Mouse (Mus musculus): Measurements from ENCODE around the gene Lbhd2. TPM values are rescaled to one million over a fixed set of nuclear protein-coding genes. Genes with fewer than 3 reads are reported as not detected.

The Lbhd2 gene
- total and polyA plus RNA-seq, 3 experiments = not detected

DNA sequence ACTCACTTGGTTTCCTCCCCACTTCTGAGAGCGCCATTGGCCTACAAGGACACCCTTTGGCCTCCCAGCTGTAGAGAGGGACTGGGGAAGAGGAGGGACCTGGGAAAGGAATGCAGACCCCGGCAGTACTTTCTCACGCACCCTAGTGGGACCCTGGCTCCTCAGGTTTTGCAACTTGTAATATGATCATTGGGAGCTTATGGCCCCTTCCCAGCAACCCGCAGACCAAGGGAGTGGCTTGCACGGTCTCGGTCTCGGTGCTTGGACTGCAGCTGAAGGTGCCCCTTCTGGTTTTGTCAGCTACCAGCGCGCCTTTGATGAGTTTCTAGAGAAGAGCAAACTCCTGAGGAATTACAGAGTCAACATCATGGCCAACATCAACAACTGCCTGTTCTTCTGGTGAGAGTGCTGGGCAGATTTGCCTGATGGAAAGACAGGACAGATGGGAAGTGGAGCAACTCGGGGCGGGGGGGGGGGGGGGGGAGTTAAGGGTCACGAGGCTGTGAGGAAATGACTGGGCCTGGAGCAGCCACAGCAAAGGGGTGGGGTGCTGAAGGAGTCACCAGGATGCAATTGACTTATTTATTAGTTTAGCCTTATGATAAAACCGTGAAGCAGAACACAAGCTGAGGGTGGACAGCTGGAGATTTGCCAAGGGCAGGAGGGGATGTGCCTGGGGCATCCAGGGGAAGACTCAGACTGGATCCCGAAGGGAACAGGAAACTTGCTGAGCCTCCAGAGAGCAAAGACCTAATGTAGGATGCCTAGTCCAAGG, 42.5 kb downstream of the Lbhd2 start:
- peaks cover 59% of the 10 kb centered on the region for H3K27me3 ChIP-seq (replicated peaks)
- no peak for TF ChIP-seq ZC3H11A (IDR thresholded peaks at IDR 0.05; ENCODE audit: low read depth, low read length)
- TF ChIP-seq JUN (IDR thresholded peaks at IDR 0.05; ENCODE audit: insufficient read depth, low read depth, low read length) = no peak
- TF ChIP-seq POLR2A (IDR thresholded peaks at IDR 0.05; ENCODE audit: low read depth, low read length) = no peak
- TF ChIP-seq TCF12 (IDR thresholded peaks at IDR 0.05; ENCODE audit: low read depth, low read length) = no peak
- no peak for TF ChIP-seq ZMIZ1 (IDR thresholded peaks at IDR 0.05; ENCODE audit: low read depth, low read length)
- TF ChIP-seq ETS1 (conservative IDR thresholded peaks at IDR 0.05; ENCODE audit: low read depth, low read length) = no peak
- TF ChIP-seq ZNF384 (IDR thresholded peaks at IDR 0.05; ENCODE audit: low read depth, low read length) = no peak
- no peak for TF ChIP-seq ELF1 (IDR thresholded peaks at IDR 0.05; ENCODE audit: low read depth, low read length)
- TF ChIP-seq MYC (IDR thresholded peaks at IDR 0.05; ENCODE audit: low read depth, low read length) = no peak
- TF ChIP-seq NRF1 (IDR thresholded peaks at IDR 0.05; ENCODE audit: low read depth, low read length) = no peak
- no peak for TF ChIP-seq UBTF (IDR thresholded peaks at IDR 0.05; ENCODE audit: low read depth, low read length)
- TF ChIP-seq CTCF (conservative IDR thresholded peaks at IDR 0.05 in 1 of 2, IDR thresholded peaks at IDR 0.05 in 1 of 2; ENCODE audit: low read depth in 2 of 2, low read length in 2 of 2) = no peak
- TF ChIP-seq PAX5 (IDR thresholded peaks at IDR 0.05; ENCODE audit: low read length) = no peak
- no peak for TF ChIP-seq RCOR1 (conservative IDR thresholded peaks at IDR 0.05; ENCODE audit: low read depth, low read length)
- peaks cover 0 to 7% of the 10 kb centered on the region in 2 experiments; a peak in 2 of 4 replicates for H3K4me1 ChIP-seq (ENCODE audit: control insufficient read depth in 1 of 2, insufficient read depth in 2 of 2)
- peaks cover 0 to 19% of the 10 kb centered on the region in 2 experiments for H3K36me3 ChIP-seq (replicated peaks in 1 of 2; ENCODE audit: control insufficient read depth in 1 of 2, insufficient read depth in 1 of 2, low read length in 1 of 2)
- no peak overlapping the region for H3K4me2 ChIP-seq (ENCODE audit: insufficient read depth, low read depth, poor library complexity, severe bottlenecking)
- dilution Hi-C loops (cut with MboI; ENCODE audit: extremely low pct_ligation_motif_present, extremely low pct_unique_long_range_greater_than_20kb, low sequenced_read_pairs) (no loop called here), in situ Hi-C loops (cut with MboI; ENCODE audit: low pct_ligation_motif_present, low pct_unique_long_range_greater_than_20kb, low sequenced_read_pairs) (no loop called here)
- H3K4me3 ChIP-seq (replicated peaks in 1 of 3; ENCODE audit: low read depth in 2 of 3, low read length in 2 of 3, poor library complexity in 1 of 3) = no peak overlapping the region
- no peak overlapping the region for H3K27ac ChIP-seq (ENCODE audit: insufficient read depth, low read depth)
- H3K9me3 ChIP-seq (replicated peaks; ENCODE audit: low read length) = no peaks in the 10 kb centered on the region
- DNase-seq (ENCODE audit: extremely low read depth) = no peak
- H3K79me2 ChIP-seq (replicated peaks; ENCODE audit: control insufficient read depth, extremely low read depth, insufficient read depth, poor library complexity, severe bottlenecking) = no peaks in the 10 kb centered on the region
- H3K9ac ChIP-seq (ENCODE audit: insufficient read depth, low read depth) = no peak overlapping the region

DNA sequence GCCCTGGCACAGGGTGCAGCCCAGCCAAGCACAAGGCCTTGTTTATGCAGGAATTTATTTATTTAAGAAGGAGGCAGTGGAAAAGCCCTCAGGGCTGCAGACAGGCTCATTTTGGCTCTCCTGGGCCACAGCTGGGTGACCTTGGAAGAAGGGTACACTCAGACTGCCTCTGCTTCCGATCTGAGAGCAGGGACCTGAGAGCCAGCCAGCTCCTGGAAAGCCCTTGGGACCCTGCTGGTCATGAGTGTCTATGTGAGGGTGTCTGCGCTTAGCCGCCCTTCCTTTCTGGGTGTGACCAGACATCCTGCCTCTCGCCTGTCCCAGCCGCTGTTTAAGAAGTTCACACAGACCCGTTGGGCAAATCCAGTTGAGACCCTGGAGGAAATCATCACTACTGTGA, 43.8 kb downstream of the Lbhd2 start:
- H3K9me3 ChIP-seq (replicated peaks; ENCODE audit: low read length) = no peaks in the 10 kb centered on the region
- no peak overlapping the region for H3K4me2 ChIP-seq (ENCODE audit: insufficient read depth, low read depth, poor library complexity, severe bottlenecking)
- H3K79me2 ChIP-seq (replicated peaks; ENCODE audit: control insufficient read depth, extremely low read depth, insufficient read depth, poor library complexity, severe bottlenecking) = no peaks in the 10 kb centered on the region
- H3K27me3 ChIP-seq (replicated peaks) = peaks cover 57% of the 10 kb centered on the region
- in situ Hi-C loops (cut with MboI; ENCODE audit: low pct_ligation_motif_present, low pct_unique_long_range_greater_than_20kb, low sequenced_read_pairs) (no loop called here), dilution Hi-C loops (cut with MboI; ENCODE audit: extremely low pct_ligation_motif_present, extremely low pct_unique_long_range_greater_than_20kb, low sequenced_read_pairs) (no loop called here)
- DNase-seq (ENCODE audit: extremely low read depth) = no peak
- H3K27ac ChIP-seq (ENCODE audit: insufficient read depth, low read depth) = no peak overlapping the region
- peaks cover 0 to 4% of the 10 kb centered on the region in 2 experiments; a peak in 2 of 4 replicates for H3K4me1 ChIP-seq (ENCODE audit: control insufficient read depth in 1 of 2, insufficient read depth in 2 of 2)
- no peak overlapping the region for H3K9ac ChIP-seq (ENCODE audit: insufficient read depth, low read depth)
- TF ChIP-seq EP300 (IDR thresholded peaks at IDR 0.05; ENCODE audit: low read length) (no peak), UBTF (IDR thresholded peaks at IDR 0.05; ENCODE audit: low read depth, low read length) (no peak), HCFC1 (IDR thresholded peaks at IDR 0.05; ENCODE audit: low read depth, low read length) (no peak), SMC3 (IDR thresholded peaks at IDR 0.05; ENCODE audit: low read depth, low read length) (no peak), RCOR1 (conservative IDR thresholded peaks at IDR 0.05; ENCODE audit: low read depth, low read length) (no peak)
- H3K4me3 ChIP-seq (replicated peaks in 1 of 3; ENCODE audit: low read depth in 2 of 3, low read length in 2 of 3, poor library complexity in 1 of 3) = no peak overlapping the region
- peaks cover 0 to 18% of the 10 kb centered on the region in 2 experiments for H3K36me3 ChIP-seq (replicated peaks in 1 of 2; ENCODE audit: control insufficient read depth in 1 of 2, insufficient read depth in 1 of 2, low read length in 1 of 2)
